Mouse (Mus musculus) left cerebral cortex, adult 8-10 months (tissue): Measurements from ENCODE around the gene Ptrh2. TPM values are rescaled to one million over a fixed set of nuclear protein-coding genes. Genes with fewer than 3 reads are reported as not detected.

Experiments
- DNase-seq, 2 experiments: peaks; one replicate each; pipeline ENCODE4 v3.0.0; 2022; ENCODE audit warnings: low spot score in 2 of 2
- total RNA-seq, 4 experiments: library from RNA; stranded (reverse); gene quantifications; 2 replicates each; pipeline ENCODE4 v1.2.4; 2022

Ptrh2 gene
- total RNA-seq, result 1 to 10 TPM; 8.5 to 9.2 (median 8.7) TPM

- peak; percentile 85 to 89 for DNase-seq
Observed at GRCm38 (mm10) chr11:86683395-86684125, at the start of gene Ptrh2, which contains the start of gene Vmp1. Ptrh2 (plus strand) TSS chr11:86683985. Vmp1 (minus strand) TSS chr11:86683836.

DNA sequence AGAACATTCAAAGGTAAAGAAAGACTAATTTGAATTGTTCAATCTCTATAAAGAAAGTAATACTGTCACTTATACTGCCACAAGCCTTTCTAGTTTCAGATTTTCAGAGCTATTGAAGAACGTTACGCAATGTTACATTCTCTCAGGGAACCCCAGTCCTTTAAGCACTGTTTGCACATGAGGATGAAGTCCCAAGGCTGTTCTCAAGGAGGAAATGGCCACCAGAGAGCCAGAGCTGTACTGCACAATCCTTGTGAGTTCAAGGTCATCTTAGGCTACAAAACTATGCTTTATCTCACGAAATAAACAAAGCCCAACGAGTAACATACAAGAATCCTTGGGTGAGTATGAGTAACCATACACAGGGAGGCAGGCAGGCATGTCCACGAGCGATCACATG lies 49.4 kb upstream of the Ptrh2 start:
- DNase-seq, result no peak

GRCm38 (mm10) chr11:86637697-86638096 lies 46.1 kb upstream of the Ptrh2 start:
- DNase-seq, result no peak

- DNase-seq, result no peak
Observed at GRCm38 (mm10) chr11:86641714-86642113, 42.1 kb upstream of the Ptrh2 start.

GRCm38 (mm10) chr11:86644553-86644952 lies 39.2 kb upstream of the Ptrh2 start:
- no peak for DNase-seq

DNA sequence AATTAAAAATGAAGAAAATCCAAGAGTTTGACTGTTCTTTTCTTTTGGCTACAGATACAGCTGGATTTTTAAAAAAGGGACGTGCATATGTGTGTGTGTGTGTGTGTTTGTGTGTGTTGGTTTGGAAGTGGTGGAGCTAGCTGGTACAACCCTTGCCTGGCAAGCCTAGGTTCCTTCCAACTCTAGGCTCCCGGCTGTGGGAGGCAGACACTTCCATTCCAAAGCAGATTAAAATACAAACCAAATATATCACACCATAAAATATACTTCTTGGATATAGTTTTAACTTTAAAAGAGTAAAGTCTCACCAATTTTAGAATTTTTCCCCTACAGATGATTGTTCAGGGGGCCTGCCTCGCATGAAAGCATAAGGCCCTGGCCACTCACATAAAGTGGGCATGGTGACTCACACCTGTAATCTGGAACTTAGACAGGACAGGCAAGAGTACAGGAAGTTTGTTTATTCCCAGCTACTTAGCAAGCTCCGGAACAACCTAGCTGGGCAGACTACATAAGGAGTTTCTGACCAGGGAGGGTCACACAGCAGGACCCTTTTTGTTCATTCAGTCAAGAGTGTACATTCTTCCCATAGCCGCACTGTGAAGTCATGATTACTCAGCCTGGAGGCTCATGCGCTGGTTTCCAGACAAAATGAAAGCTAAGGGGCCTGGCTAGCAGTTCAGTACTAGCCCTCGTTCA lies 37.5 kb upstream of the Ptrh2 start:
- DNase-seq, result no peak

DNA sequence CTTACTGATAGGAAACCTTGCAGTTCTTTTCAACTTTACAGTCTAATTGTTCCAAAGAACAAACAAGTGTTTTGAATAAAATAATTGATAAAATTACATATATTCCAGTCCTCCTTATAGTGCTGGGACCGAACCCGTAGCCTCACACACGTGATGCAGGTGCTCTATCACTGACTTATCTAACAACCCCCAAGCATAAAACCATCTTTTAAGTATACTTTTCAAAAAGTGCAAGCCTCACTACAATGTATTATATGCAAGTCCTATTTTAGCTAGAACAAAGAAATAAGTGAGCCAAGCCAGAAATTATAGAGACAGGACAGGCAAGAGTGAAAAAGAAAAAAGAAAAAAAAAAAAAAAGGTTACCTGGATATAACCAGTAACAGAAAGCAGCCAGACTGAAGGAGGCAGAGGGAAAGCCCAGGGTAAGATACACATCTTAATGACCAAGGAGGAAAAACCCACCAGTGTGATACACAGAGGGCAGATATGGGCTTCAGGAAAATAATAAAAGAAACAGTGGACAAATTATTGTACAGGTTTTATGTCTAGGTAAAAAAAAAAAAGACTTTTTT lies 36.8 kb upstream of the Ptrh2 start:
- no peak for DNase-seq

- no peak for DNase-seq
Observed at GRCm38 (mm10) chr11:86647706-86648447, 35.9 kb upstream of the Ptrh2 start.

GRCm38 (mm10) chr11:86649542-86649941 lies 34.2 kb upstream of the Ptrh2 start:
- DNase-seq, result no peak

- DNase-seq, result no peak
Observed at GRCm38 (mm10) chr11:86650676-86651075, 33.1 kb upstream of the Ptrh2 start.

- no peak for DNase-seq
Observed at GRCm38 (mm10) chr11:86652578-86652979, 31.2 kb upstream of the Ptrh2 start.

DNA sequence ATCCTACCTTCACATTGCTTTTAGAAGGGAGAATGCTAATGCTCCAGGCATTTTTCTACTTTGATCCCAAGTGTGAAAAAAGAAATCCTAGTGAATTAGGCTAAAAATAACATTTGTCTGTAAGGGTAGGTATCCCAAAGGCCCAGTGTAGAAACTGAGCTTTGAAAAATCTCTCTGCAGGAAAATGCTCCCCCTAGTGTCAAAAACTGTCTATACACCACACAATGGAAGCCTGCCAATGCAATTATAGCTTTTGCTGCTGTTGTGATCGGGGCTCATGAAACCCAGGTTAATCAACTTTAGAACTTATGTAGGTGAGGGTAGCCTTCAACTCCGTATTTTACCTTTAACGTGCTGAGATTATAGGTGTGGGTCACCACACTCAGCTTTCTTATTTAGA lies 30.3 kb upstream of the Ptrh2 start:
- DNase-seq, result no peak

DNA sequence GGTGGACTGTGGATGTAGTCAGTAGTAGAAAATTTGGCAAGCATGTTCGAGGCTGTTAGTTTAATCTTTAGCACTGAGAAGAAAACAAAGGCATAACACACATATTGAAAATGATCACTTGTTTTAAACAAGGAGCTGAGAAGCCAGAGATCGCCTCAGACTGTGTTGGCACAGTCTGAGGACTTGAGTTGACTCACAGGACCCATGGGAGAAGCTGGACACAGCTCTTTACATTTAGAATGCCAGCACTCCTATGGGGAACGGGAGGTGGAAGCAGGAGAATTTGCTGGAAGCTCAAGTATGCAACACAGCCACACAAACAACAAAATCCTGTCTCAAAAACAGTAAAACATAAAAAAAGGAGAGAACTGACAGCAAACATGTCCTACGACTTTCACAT lies 29.7 kb upstream of the Ptrh2 start:
- no peak for DNase-seq

DNA sequence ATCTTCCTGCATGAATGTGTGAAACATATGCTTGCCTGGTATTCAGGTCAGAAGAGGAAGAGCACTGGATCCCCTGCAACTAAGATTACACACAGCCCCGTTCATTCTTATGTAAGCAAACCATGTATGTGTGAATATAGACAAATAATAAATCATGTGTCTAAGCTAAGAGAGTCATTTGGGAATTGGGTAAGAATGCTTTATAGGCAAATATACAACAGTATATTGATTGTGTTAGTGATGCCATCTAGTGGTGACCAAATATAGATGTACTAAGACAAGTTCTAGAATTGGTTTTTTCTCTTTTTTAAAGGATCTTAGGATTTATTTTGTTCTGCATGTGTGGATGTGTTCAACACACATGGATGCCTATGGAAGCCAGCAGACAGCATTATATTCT lies 28.1 kb upstream of the Ptrh2 start:
- no peak for DNase-seq

DNA sequence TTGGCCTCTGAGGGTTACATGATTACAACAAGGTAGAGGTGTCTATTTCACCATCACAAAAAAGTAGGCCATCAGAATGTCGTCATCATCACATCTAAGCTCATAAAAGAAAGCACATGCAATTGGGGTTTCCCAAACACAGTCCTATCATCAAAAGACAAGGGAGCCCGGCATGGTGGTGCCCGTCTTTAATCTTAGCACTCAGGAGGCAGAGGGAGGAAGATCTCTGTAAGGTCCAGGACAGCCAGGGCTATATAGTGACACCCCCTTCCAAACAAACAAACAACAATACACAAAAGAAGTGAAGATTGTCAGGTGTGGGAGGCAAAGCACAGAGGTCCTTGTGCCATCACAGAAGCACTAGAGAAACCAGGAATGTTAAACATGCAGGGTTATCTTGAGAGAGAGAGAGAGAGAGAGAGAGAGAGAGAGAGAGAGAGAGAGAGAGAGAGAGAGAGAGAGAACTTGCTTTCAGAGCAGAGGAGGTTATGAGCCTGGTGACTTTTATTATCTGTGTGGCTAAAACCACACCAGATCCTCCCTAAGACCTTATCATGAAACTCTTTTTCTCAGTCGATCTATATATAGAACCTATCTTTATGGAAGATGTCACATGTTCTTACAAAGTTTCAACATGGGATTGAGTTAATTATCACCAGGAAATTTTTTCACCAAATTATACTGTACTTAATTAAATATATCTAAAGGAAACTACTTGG lies 26.8 kb upstream of the Ptrh2 start:
- no peak for DNase-seq

DNA sequence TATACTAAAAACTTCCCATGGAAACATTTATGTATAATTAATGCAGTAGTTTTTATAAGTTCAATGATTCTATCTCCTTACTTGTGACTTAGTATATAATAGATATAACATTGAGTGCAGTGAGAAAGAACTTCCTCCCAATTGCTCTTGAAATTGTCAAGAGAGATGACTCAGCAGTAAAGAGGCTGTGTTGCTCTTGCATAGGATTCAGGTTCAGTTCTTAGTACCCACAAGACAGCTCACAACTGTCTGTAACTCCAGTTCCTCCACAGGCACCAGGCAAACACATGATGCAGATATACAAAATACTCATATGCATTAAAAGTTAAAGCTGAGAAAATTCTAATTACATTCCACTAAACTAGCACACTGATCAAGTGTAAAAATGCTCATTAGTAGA lies 25.9 kb upstream of the Ptrh2 start:
- no peak for DNase-seq

DNA sequence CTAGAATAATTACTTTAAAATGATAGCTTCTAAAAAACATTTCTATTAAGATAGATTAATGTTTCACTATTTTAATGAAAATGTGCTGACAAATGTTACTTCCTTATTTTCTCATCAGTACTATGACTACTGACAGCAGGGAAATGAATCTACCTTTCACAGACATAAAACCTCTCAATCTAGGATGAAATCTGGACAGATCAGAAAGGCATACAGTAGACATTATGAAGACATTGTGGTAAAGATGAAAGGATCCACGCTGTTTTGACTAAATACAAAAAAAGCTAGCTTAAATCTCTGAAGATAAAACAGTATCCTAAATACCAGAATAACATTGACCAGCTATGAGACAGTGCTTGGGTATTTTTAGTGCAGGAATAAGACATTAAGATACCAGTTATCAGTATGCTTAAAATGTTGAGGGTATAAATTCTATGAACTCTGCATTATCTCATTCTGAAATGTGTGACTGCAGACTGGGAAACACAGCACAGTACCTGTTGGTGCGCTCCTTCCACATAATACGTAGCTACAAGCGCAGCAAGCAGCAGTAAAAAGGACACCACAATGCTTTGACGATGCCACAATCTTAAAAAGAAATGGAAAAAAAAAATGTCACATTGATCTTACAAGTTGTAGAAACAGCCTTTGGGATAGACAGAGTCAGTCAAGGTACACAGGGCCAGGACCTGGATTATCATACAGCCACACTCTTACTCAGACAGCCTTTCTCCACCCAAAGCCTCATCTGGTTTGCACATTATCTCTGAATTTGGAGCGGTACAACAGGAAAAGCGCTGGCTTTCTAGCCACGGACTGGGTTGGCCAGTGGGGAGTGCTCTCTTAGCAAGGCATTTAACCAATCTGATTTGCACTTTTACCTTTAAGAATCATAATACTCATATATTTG lies 20.5 kb upstream of the Ptrh2 start:
- no peak for DNase-seq

DNA sequence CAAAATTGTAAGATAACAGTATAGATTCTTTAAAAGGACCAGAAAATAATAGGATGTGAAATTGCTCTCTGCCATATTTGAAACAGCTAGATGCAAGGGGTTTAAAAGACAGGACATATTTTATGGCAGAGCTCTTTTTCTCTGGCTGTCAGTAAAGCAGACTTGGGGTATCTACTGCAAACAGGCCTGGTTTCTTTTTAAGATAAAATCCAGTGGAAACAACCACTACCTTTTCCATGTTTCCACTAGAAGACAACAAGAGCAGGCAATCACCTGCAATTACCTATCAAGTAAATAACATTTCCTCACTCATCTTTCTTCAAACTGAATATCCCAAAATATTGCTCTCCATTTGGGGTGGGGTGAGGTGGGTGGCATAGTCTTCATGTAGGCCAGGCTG lies 19.8 kb upstream of the Ptrh2 start:
- no peak for DNase-seq

DNA sequence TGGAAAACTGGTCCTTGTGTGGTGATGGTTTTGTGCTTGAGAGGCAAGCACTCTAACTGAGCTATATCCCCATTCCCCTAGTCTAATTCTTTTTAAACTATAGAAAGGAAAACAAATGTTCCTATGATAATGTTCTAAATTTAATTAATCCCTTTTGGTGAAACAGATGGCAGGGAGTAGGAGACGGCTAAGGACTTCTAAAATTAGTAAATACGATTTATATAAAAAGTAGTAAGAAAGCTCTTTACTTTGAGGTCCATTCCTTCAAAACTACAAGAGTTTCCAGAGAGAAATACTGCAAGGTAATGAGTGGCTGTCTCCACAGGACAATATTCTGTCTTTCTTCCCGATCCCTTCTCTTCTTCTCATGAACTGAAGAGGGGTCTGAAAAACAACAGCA lies 19.4 kb upstream of the Ptrh2 start:
- DNase-seq, result no peak

- no peak for DNase-seq
Observed at GRCm38 (mm10) chr11:86667553-86667952, 16.2 kb upstream of the Ptrh2 start.
